Mouse (Mus musculus) T-helper 17 cell (primary cell): ENCODE results near the gene Dmc1.

Experiments used
- in situ Hi-C, 2 experiments: fragments of 300-600 bp; cut with MboI, MseI; formaldehyde crosslinking; loops; 1 replicate in 1 of 2; 2 replicates in 1 of 2; pipeline ENCODE4 v1.15.1; 2025; ENCODE audit warnings: high pct_unique_total_duplicates in 2 of 2

The Dmc1 gene

GRCm38 (mm10) chr15:79517710-79518109 is 87.2 kb downstream of the Dmc1 start:
- in situ Hi-C loops = no loop called here

GRCm38 (mm10) chr15:79516171-79517096 is 88.5 kb downstream of the Dmc1 start, which contains the start of gene Kdelr3:
Kdelr3 (plus strand) TSS chr15:79516411.
- in situ Hi-C loops = no loop called here

- in situ Hi-C loops = no loop called here
Observed at GRCm38 (mm10) chr15:79513940-79514339, 91.0 kb downstream of the Dmc1 start.

GRCm38 (mm10) chr15:79511553-79512320 is 93.2 kb downstream of the Dmc1 start:
- in situ Hi-C loops = no loop called here
